Mouse (Mus musculus) midbrain, embryonic 13.5 days (tissue): ENCODE measurements at regions not wholly inside any gene's neighbourhood (a gene's known extent, or its start where the extent isn't known, plus 50 kb on each side); places are given as distances from the start of the nearest gene placed in this dataset.
A peak's percentile ranks its signal among the peaks of the same experiment; 100 is the strongest.

Source experiments
- ATAC-seq: fragments of 200-750 bp; cut with Nextera tagmentation; 2 replicates; pipeline ENCODE4 v1.8.0; 2017; ENCODE audit warnings: mild to moderate bottlenecking, moderate TSS enrichment, moderate library complexity
- H3K27ac ChIP-seq: fragments of 300-500 bp; sonication (generic); 2 replicates; pipeline ENCODE4 v1.5.1; 2015; ENCODE audit warnings: inconsistent platforms, mild to moderate bottlenecking, moderate library complexity
- H3K27me3 ChIP-seq: fragments of 300-500 bp; sonication (generic); 2 replicates; pipeline ENCODE4 v1.6.1; 2015; ENCODE audit warnings: mild to moderate bottlenecking, inconsistent platforms
- H3K36me3 ChIP-seq: fragments of 300-500 bp; sonication (generic); 2 replicates; pipeline ENCODE4 v1.6.1; 2015; ENCODE audit warnings: mild to moderate bottlenecking, inconsistent platforms
- H3K4me1 ChIP-seq: fragments of 300-500 bp; sonication (generic); replicated peaks from 2 replicates; pipeline ENCODE4 v1.6.1; 2015; ENCODE audit warnings: inconsistent platforms
- H3K4me2 ChIP-seq: fragments of 300-500 bp; sonication (generic); replicated peaks from 2 replicates; pipeline ENCODE4 v1.6.1; 2015; ENCODE audit warnings: moderate library complexity, mild to moderate bottlenecking, inconsistent platforms
- H3K4me3 ChIP-seq: fragments of 300-500 bp; sonication (generic); replicated peaks from 2 replicates; pipeline ENCODE4 v1.5.1; 2015; ENCODE audit warnings: mild to moderate bottlenecking, inconsistent platforms
- H3K9ac ChIP-seq: fragments of 300-500 bp; sonication (generic); replicated peaks from 2 replicates; pipeline ENCODE4 v1.6.1; 2015; ENCODE audit warnings: mild to moderate bottlenecking, inconsistent platforms
- H3K9me3 ChIP-seq: fragments of 300-500 bp; sonication (generic); 2 replicates; pipeline ENCODE4 v1.6.1; 2016; ENCODE audit warnings: mild to moderate bottlenecking, inconsistent platforms
- WGBS: fragments of 180-500 bp; shearing (Covaris S2); methylation state at CpG from one replicate; pipeline ENCODE4 v1.1.7; 2015; 5-methylcytosine and 5-hydroxymethylcytosine counted together

DNA sequence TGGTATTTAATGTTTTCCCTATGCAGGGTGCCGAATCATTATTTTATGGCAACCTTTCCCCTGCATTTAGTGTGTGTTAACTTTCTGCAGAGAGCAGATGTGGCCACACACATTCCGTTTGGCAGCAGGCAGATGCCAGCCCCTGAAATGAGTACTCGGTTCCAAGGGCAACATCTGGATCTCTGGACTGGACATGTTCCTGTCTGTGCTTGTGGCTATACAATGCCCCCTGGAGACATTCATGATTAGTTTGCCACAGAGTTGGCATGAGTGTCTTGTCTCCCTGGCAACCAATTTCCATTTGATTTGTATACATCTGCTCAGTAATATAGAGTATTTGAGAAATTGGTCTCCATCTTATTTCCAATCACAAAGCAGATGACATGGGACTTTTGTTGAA is 1676.3 kb upstream of the Got2 start:
- 68% methylated on average over 3 of the region's 3 CpGs for WGBS
- Histone ChIP-seq H3K4me2 (no peak overlapping the region), H3K4me1 (no peaks in the 10 kb centered on the region), H3K4me3 (no peak overlapping the region), H3K9ac (no peak overlapping the region), H3K9me3 (no peaks in the 10 kb centered on the region), H3K27ac (no peak overlapping the region), H3K36me3 (no peaks in the 10 kb centered on the region), H3K27me3 (no peaks in the 10 kb centered on the region)
- ATAC-seq = no peak

DNA sequence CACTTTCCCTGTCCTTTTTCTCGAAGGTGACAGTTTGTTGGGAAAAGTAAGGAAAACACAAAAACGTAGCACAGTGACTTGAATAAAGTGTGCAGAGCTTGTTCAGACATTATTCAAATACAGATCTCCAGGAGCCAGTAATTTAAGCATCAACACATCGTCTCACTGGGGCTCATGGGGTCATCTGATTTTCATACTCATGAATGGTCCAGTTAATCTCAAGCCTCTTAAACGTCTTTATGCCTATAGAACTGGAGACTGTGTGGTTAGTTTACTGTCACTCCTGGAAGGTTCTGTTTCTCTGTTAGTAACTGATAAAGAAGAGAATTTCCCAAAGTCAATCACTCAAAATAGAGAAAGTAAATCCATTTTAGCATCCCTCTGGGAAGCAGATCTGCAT is 1655.5 kb upstream of the Got2 start:
- Histone ChIP-seq H3K27me3 (no peaks in the 10 kb centered on the region), H3K4me3 (no peak overlapping the region), H3K4me1 (peaks cover 10% of the 10 kb centered on the region; the same call in 1 of the 2 replicates), H3K9ac (no peak overlapping the region), H3K4me2 (no peak overlapping the region), H3K9me3 (no peaks in the 10 kb centered on the region), H3K27ac (no peak overlapping the region; the same call in 1 of the 2 replicates), H3K36me3 (no peaks in the 10 kb centered on the region)
- peak; percentile 17; the same call in 1 of the 2 replicates for ATAC-seq
- WGBS = 25% methylated on average over 4 of the region's 4 CpGs

DNA sequence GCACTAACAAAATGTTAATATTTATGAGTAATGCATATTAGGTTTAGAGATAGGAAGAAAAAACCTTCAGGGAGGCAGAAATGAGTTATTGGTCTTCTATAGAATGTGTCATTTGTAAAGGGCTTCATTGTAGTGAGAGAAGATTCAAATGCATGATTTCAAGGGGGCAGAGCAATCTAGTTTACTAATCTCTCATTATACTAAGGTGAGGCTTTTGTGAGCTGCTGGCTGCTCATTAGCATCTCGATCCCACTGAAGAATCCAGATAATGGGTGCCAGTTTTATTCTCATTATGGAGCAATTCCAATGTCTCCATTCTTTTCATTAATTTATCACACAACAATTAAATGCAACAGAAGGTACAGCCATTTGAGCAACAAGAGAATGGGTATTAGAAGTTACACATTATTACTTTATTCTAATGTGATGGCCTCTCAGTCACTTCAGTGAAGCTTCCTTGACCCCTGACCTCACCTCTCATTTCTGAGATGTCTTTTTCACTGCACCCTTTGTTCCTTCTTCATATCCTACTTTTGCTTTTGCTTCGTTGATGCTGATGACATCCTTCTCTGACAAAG is 1644.8 kb upstream of the Got2 start:
- Histone ChIP-seq H3K27me3 (no peaks in the 10 kb centered on the region), H3K9me3 (no peaks in the 10 kb centered on the region), H3K9ac (no peak overlapping the region), H3K4me3 (no peak overlapping the region), H3K4me2 (no peak overlapping the region), H3K4me1 (0 out of 2 replicates have a peak, but pooled peaks cover 7% of the 10 kb centered on the region), H3K36me3 (no peaks in the 10 kb centered on the region), H3K27ac (no peak overlapping the region)
- WGBS = 18% methylated on average over 2 of the region's 2 CpGs
- ATAC-seq = 0 out of 2 replicates have a peak, but pooled peaks have one; percentile 34
